Mouse (Mus musculus) liver (tissue): ENCODE measurements around the gene Unc5b.

Source experiments
- DNase-seq: peaks from one replicate; pipeline ENCODE4 v3.0.0-alpha.2; 2020; ENCODE audit warnings: mixed read lengths

The Unc5b gene

DNA sequence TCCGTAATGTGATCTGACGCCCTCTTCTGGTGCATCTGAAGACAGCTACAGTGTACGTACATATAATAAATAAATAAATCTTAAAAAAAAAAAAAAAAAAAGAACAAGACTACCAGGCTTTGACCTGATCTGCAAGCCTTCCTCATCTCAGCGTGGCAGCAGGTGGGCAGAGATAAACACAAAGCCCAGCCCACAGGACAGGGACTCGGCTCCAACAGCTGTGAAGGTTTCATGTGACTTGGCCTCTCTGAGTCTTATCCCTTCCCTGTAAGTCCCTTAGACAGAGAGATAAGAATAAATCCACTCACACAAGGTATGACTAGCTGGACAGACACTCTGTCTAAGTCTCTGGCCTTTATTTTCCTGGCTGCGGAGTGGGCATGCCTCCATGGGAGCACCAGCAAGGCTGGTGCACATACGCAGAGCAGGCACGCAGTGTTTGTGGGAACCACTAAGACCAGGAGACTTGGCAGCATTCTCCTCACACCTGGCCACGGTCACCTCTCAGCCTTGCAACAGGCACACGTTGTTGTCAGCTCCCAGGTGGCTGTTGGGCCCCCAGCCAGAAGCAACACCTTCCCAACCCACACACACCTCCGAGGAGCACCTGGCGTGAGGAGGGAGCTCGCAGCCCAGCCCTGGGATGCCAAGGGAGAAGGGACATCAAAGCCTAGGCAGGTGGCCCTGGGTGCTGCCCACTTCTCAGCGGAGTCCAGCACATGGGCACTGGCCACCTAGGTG, 33.5 kb downstream of the Unc5b start:
- DNase-seq = no peak

DNA sequence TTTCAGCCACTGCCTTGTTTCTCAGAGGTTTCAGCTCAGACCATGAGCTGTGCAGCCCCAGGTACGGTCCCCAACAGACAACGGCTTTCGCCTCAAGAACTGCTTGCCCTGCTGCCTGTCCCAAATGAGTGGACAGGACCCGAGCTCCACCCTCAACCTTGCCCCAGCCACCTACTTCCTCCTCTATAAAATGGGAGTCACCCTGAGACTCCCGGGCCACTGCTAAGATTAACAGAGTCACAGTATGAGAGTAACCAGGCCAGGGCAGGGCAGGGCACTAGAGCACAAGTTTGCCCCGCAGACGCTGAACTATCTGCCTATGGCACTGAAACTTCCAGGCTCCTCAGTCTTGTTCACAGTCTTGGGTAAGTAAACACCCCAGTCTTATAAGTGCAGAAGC, 34.9 kb downstream of the Unc5b start:
- no peak for DNase-seq

DNA sequence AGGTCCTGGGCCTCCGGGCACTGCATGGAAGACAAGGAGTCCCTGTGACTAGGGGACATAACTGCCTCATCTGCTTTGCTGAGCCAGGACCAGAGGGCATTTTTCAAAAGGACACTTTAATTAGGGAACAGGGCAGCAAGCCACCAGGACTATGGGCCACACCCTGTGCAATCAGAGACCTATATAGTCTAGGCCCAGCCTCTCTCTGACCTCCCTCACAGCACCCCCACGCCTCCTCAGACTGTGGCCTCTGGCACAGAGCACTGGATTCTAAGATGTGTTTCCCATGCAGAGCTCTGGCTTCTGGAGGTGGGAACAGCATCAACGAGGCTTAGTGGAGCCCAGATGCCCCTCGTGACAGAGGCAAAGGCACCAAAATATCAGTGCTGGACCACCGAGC, 35.4 kb downstream of the Unc5b start:
- DNase-seq = no peak

DNA sequence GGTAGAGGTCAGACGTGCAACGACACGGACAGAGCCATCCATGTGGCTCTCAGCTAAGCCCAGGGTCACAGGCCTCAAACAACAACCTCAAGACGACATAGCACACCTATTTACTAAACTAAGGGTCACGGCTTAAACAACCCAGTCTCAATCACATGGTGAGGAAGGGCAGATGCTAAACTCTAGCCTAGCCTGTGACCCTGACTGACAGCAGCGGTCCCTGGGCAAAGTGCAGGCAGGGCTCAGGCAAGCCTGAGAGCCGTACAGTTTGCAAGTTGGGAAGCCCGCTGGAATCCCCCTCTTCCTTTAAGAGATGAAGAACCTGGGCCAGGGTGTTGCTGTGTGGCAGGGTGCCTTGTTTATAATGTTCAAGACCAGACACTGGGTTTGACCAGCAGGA, 36.6 kb downstream of the Unc5b start:
- DNase-seq = no peak

DNA sequence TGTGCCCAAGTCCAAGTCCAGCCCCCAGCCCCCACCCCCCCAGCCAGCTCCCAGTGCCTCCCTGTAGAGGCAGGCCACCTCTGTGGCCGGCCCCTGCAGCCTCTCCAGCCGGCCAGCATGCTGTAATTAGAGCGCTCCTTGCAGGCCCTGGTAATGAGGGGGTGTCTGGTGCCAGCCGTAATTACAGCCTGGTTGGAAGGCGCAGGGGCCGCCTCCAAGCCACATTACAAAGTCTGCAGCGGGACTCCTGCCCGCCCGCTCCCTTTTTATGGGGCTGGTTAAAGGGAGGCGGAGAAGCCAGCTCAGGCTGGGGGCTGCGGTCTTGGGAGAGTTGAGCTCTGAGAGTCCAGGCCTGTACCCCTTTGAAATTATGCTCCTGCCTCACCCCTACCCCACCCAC, 37.0 kb downstream of the Unc5b start:
- DNase-seq = no peak

DNA sequence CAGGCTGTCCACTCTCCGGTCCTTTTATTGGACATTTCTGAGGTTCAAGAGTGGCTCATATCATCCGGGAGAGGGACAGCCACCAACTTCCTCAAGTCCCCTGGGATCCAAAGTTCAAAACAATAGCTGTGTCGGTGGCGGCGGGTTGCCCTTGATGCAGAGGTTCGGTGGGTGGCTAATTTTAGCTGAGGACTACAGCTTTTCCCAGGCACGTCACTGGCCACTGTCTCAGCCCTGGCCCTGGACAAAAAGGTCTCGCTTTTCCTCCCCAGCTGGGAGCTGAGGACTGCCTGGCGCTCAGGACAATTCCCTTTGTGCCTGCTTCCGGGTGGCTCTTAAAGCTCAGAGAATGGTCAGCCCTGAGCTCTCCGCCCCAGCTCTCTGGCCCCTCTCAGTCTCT, 38.5 kb downstream of the Unc5b start:
- no peak for DNase-seq

DNA sequence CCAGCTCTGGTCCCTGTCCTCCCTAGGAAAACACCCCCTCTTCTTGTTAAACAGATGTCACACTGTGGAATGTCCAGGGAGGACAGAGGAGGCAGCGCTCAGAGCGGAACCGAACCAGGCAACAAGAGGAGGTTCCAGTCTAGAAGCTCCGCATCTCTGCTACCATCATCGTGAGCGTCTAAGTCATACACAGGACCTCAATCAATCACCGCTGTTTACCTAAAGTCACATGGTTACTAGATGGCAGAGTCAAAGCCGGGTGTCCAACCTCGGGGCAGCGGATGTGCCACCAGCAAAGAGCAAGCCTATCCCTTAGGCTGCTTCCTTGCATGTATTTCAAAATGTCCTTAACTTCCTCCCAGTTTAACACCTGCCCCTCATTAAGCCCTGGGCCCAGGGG, 39.0 kb downstream of the Unc5b start:
- no peak for DNase-seq

DNA sequence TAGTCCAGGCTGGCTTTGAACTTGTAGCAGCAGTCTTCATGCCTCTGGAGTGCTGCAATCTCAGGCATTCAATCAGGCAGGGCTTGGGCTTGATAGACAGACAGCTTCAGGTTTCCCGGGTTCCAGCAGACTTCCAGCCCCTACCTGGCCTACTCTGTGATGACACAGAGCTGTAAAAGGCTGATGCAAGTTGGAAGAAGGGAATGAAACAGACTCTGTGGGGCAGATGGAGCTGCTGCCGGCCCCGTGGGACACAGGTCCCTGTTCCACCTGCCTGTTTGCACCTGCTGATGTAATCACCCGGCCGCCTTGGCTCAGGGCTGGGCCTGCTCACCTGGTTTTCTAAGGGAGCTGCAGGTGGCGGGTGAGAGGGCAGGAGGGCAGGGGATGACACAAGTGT, 40.5 kb downstream of the Unc5b start:
- no peak for DNase-seq

DNA sequence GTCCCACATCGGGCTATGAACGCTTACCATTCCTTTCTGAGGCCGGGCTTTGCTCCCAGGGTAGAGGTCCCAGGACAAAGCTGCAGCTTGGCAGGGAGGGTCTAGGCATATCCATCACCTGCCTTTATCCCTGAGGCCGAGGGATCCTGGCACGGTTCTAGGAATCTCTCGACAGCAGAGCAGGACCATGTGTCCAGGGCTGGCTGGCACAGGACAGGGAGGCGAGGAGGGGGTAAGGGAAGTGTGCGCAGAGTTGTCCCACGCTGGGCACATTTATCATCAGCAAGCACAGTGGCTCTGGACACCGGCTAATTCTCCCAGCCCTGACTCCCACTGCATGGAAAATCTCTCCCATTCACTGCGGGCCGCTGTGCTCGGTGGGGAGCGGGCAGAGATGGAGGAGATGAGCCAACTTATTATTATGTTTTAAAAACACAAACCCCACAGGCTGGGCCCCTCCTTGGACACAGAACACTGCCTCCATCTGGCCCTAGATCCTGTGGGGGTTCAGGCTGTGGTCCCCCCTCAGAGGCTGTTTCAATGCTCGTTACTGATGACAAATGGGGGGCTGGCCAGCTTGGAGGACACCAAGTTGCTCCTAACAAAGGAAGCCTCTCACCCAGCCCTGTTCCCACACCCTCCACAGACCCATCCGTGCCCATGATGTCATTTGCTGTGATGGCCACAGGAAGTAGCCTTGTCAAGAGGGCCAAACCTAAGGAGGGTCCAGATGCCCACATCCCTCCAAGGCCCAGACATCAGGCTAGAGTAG, 43.9 kb downstream of the Unc5b start:
- no peak for DNase-seq

DNA sequence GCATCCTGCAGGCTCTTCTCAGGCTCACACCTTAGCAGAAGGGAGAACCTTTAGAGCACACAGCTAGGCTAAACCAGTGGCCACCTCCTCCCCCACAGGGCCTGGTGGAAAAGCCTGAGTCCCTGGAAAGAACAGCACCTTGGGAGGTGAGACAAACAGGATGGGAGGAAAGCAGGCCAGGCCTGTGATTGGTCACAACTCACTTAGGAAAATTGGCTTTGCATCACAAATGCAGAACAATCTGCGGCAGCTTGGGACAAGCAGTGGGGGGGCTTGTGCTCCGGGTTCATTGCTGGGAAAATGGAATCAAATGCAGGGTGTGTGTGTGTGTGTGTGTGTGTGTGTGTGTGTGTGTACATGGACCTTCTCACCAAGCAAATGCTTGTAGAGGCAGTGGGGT, 47.8 kb downstream of the Unc5b start:
- DNase-seq = no peak

DNA sequence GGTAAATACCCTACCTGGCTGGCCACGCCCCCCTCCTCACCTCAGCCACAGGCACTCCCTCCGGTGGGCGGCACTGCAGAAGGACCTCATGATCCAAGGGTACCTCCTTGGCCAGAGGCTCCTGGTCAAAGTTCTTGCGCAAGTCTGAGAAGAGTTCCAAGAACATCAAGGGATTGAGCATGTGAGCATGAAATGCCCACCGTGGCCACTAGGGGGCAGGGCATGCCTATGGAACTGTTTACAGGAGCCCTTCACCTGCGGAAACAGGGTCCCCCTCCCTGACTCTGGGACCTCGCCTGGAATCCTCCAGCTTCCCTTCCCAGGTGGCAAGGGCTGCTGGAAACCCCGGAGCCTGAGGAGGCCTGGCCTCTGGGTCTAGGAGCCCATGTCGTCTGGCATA, 51.8 kb downstream of the Unc5b start:
- DNase-seq = peak; percentile 78

DNA sequence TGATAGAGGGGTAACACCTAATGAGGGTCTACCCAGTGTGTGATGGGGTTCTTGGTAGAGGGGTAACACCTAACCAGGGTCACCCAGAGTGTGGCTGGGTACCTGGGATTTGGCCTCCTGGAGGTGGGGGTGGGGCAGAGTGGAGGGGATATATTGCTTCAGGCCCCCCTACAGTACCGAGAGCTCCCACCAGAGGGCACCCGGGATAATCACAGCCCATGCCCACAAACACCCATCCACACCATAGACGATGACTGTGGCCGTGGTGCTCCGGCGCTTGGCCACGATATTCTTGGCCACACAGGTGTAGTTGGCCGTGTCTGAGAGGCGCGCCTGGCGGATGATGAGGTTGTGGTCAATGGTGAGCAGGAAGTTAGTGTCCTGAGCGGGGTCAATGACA, 52.8 kb downstream of the Unc5b start:
- DNase-seq = peak; percentile 17

DNA sequence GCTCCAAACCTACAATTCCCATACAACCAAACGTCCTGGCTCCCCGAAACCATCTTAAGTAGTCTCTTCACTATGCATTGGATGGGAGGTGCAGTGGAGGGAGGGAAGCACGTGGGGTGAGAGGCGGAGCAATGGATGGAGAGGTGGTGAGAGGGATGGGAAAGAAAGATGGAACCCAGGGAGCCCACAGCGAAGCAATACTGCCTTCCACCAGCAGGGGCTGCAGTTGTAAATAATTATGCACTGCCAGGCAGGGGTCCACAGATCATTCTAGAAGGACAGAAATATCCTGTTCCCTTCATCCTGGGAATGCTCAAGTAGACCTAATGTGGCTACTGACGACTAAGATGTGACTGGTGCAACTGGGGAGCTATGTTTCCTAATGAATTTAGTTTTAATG, 55.9 kb downstream of the Unc5b start:
- DNase-seq = peak; percentile 14

DNA sequence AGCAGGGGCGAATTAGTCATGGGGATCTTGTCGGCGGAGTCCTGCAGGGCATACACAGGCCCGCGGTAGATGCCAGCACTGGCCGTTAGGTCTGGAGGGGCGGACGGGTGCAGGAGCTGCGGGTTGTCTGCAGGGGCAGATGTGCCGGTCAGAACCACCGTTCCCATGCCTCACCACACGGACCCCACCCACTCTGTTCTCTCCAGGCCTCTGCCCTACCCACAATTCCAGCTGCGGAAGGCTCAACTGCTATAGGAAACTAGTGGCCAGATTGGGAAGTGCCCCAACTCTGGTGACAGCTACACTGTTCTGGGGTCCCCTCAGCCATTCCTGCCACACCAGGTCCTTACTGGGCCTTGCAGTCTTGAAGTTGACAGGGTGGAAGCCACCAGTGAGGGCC, 56.8 kb downstream of the Unc5b start:
- DNase-seq = no peak

DNA sequence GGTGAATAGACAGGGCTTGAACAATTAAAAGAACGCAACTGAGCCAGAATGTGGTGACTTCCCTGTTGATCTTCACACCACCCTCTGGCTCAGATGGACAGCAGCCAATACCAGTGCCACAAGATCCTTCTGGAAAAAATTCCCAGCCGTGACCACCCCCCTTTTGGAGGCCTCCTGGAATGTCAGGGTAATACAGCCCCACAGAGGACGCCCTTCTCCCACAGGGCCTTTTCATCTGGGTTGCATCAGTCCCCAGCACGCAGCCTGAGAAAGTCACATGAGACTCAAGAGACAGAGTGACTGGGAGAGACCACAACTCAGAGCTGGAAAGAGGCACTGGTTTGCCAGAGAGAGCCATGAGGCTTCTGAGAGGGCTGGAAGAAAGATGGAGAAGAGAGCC, 60.5 kb downstream of the Unc5b start:
- no peak for DNase-seq

DNA sequence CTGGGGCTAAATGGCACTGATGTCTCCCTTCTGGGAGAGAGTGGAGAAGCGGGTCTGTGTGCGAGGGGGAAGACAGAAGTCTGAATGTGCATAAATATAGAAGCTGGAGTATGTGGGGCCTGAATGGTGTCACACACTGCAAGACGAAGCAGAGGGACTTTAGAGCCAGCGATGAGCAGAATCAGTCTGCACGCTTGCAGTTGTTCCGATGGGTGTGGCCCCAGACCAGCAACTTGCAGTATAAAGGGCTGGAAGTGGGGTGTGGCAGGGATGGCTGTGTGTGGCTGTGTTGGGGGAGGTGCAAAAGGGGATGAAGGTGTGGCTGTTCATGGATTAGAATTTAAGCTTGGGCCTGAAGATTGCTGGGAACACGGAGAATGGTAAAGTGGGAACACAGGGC, 62.8 kb downstream of the Unc5b start:
- DNase-seq = no peak

DNA sequence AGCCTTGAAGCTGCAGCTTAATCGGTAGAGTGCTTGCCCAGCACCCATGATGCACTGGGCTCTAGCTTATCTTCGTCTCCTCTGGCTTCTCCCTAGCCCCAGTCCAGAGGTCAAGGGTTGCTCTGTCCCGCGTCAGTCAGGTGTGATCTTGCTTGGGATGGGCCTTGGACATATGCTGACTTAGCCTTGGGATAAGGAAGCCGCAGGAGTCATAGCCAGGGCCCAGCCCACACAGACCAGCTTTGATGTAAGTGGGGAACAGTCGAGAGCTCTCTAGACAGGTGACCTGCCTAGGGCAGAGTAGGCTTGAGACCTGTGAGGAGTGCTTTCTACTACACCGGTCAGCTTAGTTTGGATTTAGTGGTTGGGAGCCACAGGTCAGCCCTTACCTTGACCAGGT, 64.0 kb downstream of the Unc5b start:
- no peak for DNase-seq

DNA sequence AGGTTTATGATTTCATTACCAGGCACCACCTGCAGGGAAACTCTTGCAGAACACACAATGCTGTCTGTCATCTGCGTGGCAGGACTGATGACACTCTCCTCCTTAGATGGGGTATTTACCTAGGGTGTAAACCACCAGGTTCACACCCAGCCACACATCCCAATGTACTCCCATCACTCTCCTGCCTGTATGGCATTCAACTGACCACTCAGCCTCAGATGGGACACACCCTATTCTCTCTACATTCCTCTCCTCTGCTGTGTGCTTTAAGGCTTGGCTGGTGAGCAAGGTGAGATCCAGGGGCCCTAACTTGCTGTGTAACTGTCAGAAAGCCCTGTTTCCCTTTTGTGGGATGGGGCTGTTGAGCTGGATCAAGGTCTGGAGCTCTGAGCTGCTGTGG, 69.3 kb downstream of the Unc5b start:
- no peak for DNase-seq

DNA sequence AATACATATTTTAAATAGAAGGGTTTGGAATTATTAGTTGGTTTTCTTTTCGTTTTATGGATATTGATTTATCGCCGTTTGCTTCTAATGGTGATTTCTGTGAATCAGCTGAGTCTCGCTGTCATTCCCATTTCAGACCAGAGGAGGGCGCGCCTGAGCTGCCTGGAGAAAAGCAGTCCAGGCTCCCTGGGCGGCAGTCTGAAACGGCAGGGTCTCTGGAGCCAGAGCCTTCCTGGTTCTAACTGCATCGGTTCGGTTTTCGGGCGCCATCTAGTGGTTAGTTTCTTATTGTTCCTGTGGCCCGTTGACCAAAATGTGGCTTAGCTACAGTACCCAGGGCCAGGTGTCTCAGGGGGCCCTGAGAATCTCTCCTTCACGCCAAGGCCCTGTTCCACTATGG, 71.0 kb downstream of the Unc5b start:
- DNase-seq = peak; percentile 87

DNA sequence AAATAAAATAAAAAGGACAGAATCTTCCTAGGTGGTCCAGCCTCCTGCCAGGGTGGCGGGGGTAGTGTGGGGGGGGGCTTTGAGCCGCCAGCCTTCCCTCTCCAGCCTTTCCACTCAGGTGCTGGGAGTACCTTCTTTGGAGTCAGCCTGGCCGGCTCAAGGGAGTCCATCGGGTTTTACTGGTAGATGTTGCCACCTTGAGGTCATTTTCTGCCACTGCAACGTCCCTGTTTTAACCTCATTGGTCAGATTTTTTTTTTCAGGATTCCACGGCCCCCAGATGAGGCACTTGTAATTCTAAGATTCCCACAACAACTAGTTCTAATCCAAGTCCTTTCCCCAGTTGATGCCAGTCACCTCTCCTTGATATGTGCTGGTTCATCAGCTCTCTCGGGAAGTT, 74.4 kb downstream of the Unc5b start:
- DNase-seq = peak; percentile 63

DNA sequence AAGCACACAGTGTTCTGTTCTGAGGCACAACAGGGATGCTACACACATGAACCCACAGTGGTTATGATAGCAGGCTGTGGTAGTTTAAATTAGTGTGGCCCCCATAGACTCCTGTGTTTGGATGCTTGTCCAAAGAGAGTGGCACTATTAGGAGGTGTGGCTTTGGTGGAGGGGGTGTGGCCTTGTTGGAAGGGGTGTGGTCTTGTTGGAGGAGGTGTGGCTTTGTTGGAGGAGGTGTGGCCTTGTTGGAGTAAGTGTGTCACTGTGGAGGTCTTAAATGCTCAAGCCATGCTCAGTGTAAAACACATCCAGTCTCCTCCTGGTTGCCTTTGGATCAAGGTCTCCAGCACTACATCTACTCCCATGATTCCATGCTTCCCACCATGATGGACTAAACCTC, 75.2 kb downstream of the Unc5b start:
- DNase-seq = no peak

DNA sequence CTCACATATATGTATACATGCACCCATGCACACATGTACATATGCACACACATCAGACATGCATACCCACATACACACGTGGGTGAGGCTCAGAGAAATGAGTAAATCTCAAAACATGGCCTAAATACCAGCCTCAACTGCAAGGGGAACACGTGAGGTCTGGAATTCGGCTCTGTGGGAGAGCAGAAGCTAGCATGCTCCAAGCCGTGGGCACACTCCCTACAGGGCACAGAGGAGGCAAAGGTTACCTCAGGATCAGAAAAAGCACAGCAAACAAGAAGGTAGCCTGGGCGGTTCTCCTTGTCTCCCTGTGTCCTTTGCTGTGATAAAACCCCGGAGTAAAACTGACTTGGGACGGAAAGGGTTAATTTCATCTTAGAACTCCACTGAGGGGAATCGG, 77.4 kb downstream of the Unc5b start:
- no peak for DNase-seq

DNA sequence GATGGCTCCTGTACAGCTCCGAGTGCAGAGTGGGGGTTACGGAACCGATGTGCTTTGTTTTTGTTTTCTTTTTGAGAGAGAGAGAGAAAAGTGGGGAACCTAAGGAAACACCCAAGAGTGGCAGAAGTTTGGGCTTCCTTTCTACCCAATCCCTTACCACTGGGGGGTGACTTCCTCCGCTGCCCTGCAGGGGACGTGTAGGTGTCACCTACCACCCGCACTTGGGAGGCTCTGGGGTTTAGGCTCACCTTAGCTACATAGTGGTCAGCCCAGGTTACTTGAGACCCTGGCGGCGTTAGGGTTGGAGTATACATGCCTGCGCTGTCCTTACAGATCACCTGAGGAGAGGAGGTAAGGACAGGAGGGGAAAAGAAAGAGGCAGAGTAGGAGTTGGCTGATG, 78.1 kb downstream of the Unc5b start:
- no peak for DNase-seq
